Mouse (Mus musculus): ENCODE measurements around the gene Fbxl2. TPM values are rescaled to one million over a fixed set of nuclear protein-coding genes. Genes with fewer than 3 reads are reported as not detected.
"Not testable (repeated sequence)": the region's sequence is repeated elsewhere in the genome, so short reads cannot be mapped to it uniquely, and the experiment has no call there.

Fbxl2 gene
- 1.7 and 1.9 TPM in 2 replicates for polyA plus RNA-seq (2015; fragmentation: Nextera tagmentation; extraction: Ambion mirVana)

- ATAC-seq (replicated peaks; ENCODE audit: insufficient number of reproducible peaks, insufficient read depth, low FRiP score, low read depth): no peak
- Histone ChIP-seq H3K27ac (no peak within 1 kb of the TSS), H3K9ac (no peak within 1 kb of the TSS), H3K4me1 (replicated peaks) (no peaks in the 10 kb centered on the region), H3K4me2 (no peak within 1 kb of the TSS), H3K27me3 (0 out of 2 replicates have a peak, but pooled peaks cover 3% of the 10 kb centered on the region), H3K9me3 (replicated peaks) (no peaks in the 10 kb centered on the region), H3K4me3 (no peak within 1 kb of the TSS), H3K36me3 (no peaks in the 10 kb centered on the region)
- WGBS: 81% methylated on average over 10 of the region's 10 CpGs
These were observed at the start of gene Fbxl2 for GRCm38 (mm10) chr9:114046028-114046427. Fbxl2 (minus strand) TSS chr9:114046191.

- no peak overlapping the region for H3K4me2 ChIP-seq
- no peaks in the 10 kb centered on the region for H3K4me1 ChIP-seq (replicated peaks)
- ATAC-seq (replicated peaks; ENCODE audit: insufficient number of reproducible peaks, insufficient read depth, low FRiP score, low read depth): no peak
- no peak overlapping the region for H3K9ac ChIP-seq
- no peaks in the 10 kb centered on the region for H3K9me3 ChIP-seq (replicated peaks)
- no peak overlapping the region for H3K4me3 ChIP-seq
- no peaks in the 10 kb centered on the region for H3K36me3 ChIP-seq
- WGBS: 84% methylated on average over 2 of the region's 2 CpGs
- no peak overlapping the region for H3K27ac ChIP-seq
- H3K27me3 ChIP-seq: no peaks in the 10 kb centered on the region
These were observed 48.9 kb upstream of the Fbxl2 start for GRCm38 (mm10) chr9:114094854-114095253.

- H3K4me3 ChIP-seq; H3K27ac ChIP-seq; H3K27me3 ChIP-seq; ATAC-seq (replicated peaks; ENCODE audit: insufficient number of reproducible peaks, insufficient read depth, low FRiP score, low read depth); H3K4me1 ChIP-seq (replicated peaks); H3K4me2 ChIP-seq; H3K36me3 ChIP-seq; H3K9ac ChIP-seq; H3K9me3 ChIP-seq (replicated peaks): not testable (repeated sequence)
- 18% methylated on average over 9 of the region's 9 CpGs for WGBS
These were observed 46.2 kb upstream of the Fbxl2 start for GRCm38 (mm10) chr9:114092188-114092587.

GRCm38 (mm10) chr9:114088885-114089284 is 42.9 kb upstream of the Fbxl2 start:
- not testable (repeated sequence) for H3K9me3 ChIP-seq (replicated peaks); ATAC-seq (replicated peaks; ENCODE audit: insufficient number of reproducible peaks, insufficient read depth, low FRiP score, low read depth); H3K4me1 ChIP-seq (replicated peaks); H3K4me3 ChIP-seq; H3K4me2 ChIP-seq; H3K9ac ChIP-seq; H3K27me3 ChIP-seq; H3K27ac ChIP-seq; H3K36me3 ChIP-seq
- 87% methylated on average over 6 of the region's 6 CpGs for WGBS

GRCm38 (mm10) chr9:114087106-114087815 is 41.3 kb upstream of the Fbxl2 start:
- Histone ChIP-seq H3K36me3 (no peaks in the 10 kb centered on the region), H3K4me2 (no peak overlapping the region), H3K4me1 (replicated peaks) (no peaks in the 10 kb centered on the region), H3K9me3 (replicated peaks) (no peaks in the 10 kb centered on the region), H3K27ac (no peak overlapping the region), H3K27me3 (no peaks in the 10 kb centered on the region), H3K9ac (no peak overlapping the region), H3K4me3 (no peak overlapping the region)
- no peak for ATAC-seq (replicated peaks; ENCODE audit: insufficient number of reproducible peaks, insufficient read depth, low FRiP score, low read depth)
- WGBS: 79% methylated on average over 11 of the region's 11 CpGs

GRCm38 (mm10) chr9:114086422-114086821 is 40.4 kb upstream of the Fbxl2 start:
- Histone ChIP-seq H3K27me3 (no peaks in the 10 kb centered on the region), H3K27ac (no peak overlapping the region), H3K4me1 (replicated peaks) (no peaks in the 10 kb centered on the region), H3K4me3 (no peak overlapping the region), H3K9ac (no peak overlapping the region), H3K4me2 (no peak overlapping the region), H3K36me3 (no peaks in the 10 kb centered on the region), H3K9me3 (replicated peaks) (no peaks in the 10 kb centered on the region)
- ATAC-seq (replicated peaks; ENCODE audit: insufficient number of reproducible peaks, insufficient read depth, low FRiP score, low read depth): no peak
- WGBS: 63% methylated on average over 3 of the region's 3 CpGs

- Histone ChIP-seq H3K4me2 (no peak overlapping the region), H3K36me3 (no peaks in the 10 kb centered on the region)
- 74% methylated on average over 19 of the region's 19 CpGs for WGBS
These were observed 27.7 kb upstream of the Fbxl2 start for GRCm38 (mm10) chr9:114073681-114074080.

GRCm38 (mm10) chr9:114069372-114069771 is 23.4 kb upstream of the Fbxl2 start:
- no peak overlapping the region for H3K9ac ChIP-seq
- no peak overlapping the region for H3K4me3 ChIP-seq
- ATAC-seq (replicated peaks; ENCODE audit: insufficient number of reproducible peaks, insufficient read depth, low FRiP score, low read depth): no peak
- H3K27me3 ChIP-seq: no peaks in the 10 kb centered on the region
- no peaks in the 10 kb centered on the region for H3K9me3 ChIP-seq (replicated peaks)
- WGBS: 57% methylated on average over 6 of the region's 6 CpGs
- no peak overlapping the region for H3K27ac ChIP-seq
- no peak overlapping the region for H3K4me2 ChIP-seq
- H3K36me3 ChIP-seq: no peaks in the 10 kb centered on the region
- no peaks in the 10 kb centered on the region for H3K4me1 ChIP-seq (replicated peaks)

More at GRCm38 (mm10) chr9:114073681-114074080, 27.7 kb upstream of the Fbxl2 start:
- no peak for ATAC-seq (replicated peaks; ENCODE audit: insufficient number of reproducible peaks, insufficient read depth, low FRiP score, low read depth)
- H3K27me3 ChIP-seq: no peaks in the 10 kb centered on the region
- no peaks in the 10 kb centered on the region for H3K4me1 ChIP-seq (replicated peaks)
- no peak overlapping the region for H3K27ac ChIP-seq
- H3K9me3 ChIP-seq (replicated peaks): no peaks in the 10 kb centered on the region
- H3K4me3 ChIP-seq: no peak overlapping the region
- no peak overlapping the region for H3K9ac ChIP-seq

- Histone ChIP-seq H3K27ac (no peak overlapping the region), H3K9me3 (replicated peaks) (no peaks in the 10 kb centered on the region), H3K9ac (no peak overlapping the region), H3K4me1 (replicated peaks) (no peaks in the 10 kb centered on the region), H3K27me3 (no peaks in the 10 kb centered on the region), H3K4me2 (no peak overlapping the region), H3K4me3 (no peak overlapping the region), H3K36me3 (no peaks in the 10 kb centered on the region)
- no peak for ATAC-seq (replicated peaks; ENCODE audit: insufficient number of reproducible peaks, insufficient read depth, low FRiP score, low read depth)
- 54% methylated on average over 12 of the region's 12 CpGs for WGBS
These were observed 22.6 kb upstream of the Fbxl2 start for GRCm38 (mm10) chr9:114068494-114069053.

GRCm38 (mm10) chr9:114057090-114057796 is 11.3 kb upstream of the Fbxl2 start, which contains the start of gene Susd5:
Susd5 (plus strand) TSS chr9:114057140.
- Histone ChIP-seq H3K27ac (no peak within 1 kb of the TSS), H3K4me3 (peak within 1 kb of the TSS; percentile 51), H3K4me2 (peak within 1 kb of the TSS; percentile 87), H3K4me1 (replicated peaks) (peaks cover 10% of the 10 kb centered on the region), H3K9ac (peak within 1 kb of the TSS; percentile 28; the same call in 1 of the 2 replicates), H3K9me3 (replicated peaks) (no peaks in the 10 kb centered on the region), H3K36me3 (no peaks in the 10 kb centered on the region), H3K27me3 (peaks cover 49% of the 10 kb centered on the region)
- ATAC-seq (replicated peaks; ENCODE audit: insufficient number of reproducible peaks, insufficient read depth, low FRiP score, low read depth): 0 out of 2 replicates have a peak, but pooled peaks have one; percentile 29
- WGBS: under 1% methylated on average over 60 of the region's 60 CpGs

GRCm38 (mm10) chr9:114052866-114053265 is 6.9 kb upstream of the Fbxl2 start:
- no peak for ATAC-seq (replicated peaks; ENCODE audit: insufficient number of reproducible peaks, insufficient read depth, low FRiP score, low read depth)
- H3K4me3 ChIP-seq: no peak overlapping the region
- 66% methylated on average over 6 of the region's 6 CpGs for WGBS
- peaks cover 10% of the 10 kb centered on the region for H3K4me1 ChIP-seq (replicated peaks)
- H3K4me2 ChIP-seq: no peak overlapping the region
- H3K36me3 ChIP-seq: no peaks in the 10 kb centered on the region
- H3K9ac ChIP-seq: no peak overlapping the region
- H3K9me3 ChIP-seq (replicated peaks): no peaks in the 10 kb centered on the region
- peaks cover 30% of the 10 kb centered on the region for H3K27me3 ChIP-seq
- H3K27ac ChIP-seq: no peak overlapping the region

Measured in heart, embryonic 15.5 days (tissue).